ENCODE assay signal across 19 mouse cellular contexts in the genomic region with DNA sequence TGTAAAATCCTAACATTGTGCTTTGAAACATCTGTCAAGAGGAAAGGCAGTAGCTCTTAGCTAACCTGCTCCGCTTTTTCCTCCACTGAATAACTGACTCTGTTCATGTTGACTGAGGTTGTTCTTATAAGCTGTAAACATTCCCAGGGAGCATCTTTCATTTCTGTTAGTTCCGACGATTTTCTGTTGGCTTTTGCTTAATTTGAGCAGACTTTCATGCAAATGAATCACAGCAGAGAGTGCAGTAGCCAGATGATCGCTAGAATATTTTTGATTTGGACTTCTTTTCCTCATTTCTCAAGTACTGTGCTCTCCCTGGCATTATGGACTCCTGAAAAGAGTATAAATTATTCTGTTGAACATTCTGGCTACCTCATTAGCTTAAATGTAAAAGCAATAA.
"Had no signal": no experiment of that assay in that cellular context is flagged by ENCODE, and none has a peak within 500 bp of the region (broad histone marks: within the 10 kb centered on the region; RNA-seq: fewer than 3 reads in every experiment).

No protein-coding gene starts in this region.

- H3K27ac ChIP-seq: lung, embryonic 15.5 days; macrophage; midbrain, embryonic 13.5 days; midbrain, embryonic 15.5 days; neural tube, embryonic 12.5 days had no signal

- H3K4me3 ChIP-seq: lung, embryonic 15.5 days; megakaryocyte, embryonic 14.5 days; midbrain, embryonic 13.5 days; midbrain, embryonic 15.5 days; neural tube, embryonic 12.5 days had no signal

- H3K9ac ChIP-seq: lung, embryonic 15.5 days; midbrain, embryonic 13.5 days; midbrain, embryonic 15.5 days; neural tube, embryonic 12.5 days had no signal

- ATAC-seq: lung, postnatal 0 days; midbrain, embryonic 13.5 days; midbrain, embryonic 15.5 days had no signal

- H3K9me3 ChIP-seq: lung, embryonic 15.5 days; midbrain, embryonic 13.5 days; midbrain, embryonic 15.5 days; neural tube, embryonic 12.5 days had no signal

- H3K4me1 ChIP-seq: lung, embryonic 15.5 days; megakaryocyte, embryonic 14.5 days; midbrain, embryonic 15.5 days; neural tube, embryonic 12.5 days had no signal

- H3K4me2 ChIP-seq: lung, embryonic 15.5 days; midbrain, embryonic 11.5 days; midbrain, embryonic 13.5 days; midbrain, embryonic 15.5 days; neural tube, embryonic 12.5 days had no signal

- DNase-seq: lung, adult 2 months; lung, postnatal 14 days; lung, postnatal 36 days; retina, postnatal 1 day; right cerebral cortex, adult 18-20 months; right cerebral cortex, postnatal 25 days; right cerebral cortex, postnatal 4 days; spleen, adult 18-20 months; thymus, adult 18-20 months; thymus, postnatal 14 days; thymus, postnatal 4 days had no signal

- H3K36me3 ChIP-seq: lung, embryonic 15.5 days; midbrain, embryonic 13.5 days; midbrain, embryonic 15.5 days; neural tube, embryonic 12.5 days had no signal

- H3K27me3 ChIP-seq: lung, embryonic 15.5 days; megakaryocyte, embryonic 14.5 days; midbrain, embryonic 13.5 days; midbrain, embryonic 15.5 days; neural tube, embryonic 12.5 days had no signal
